Mouse (Mus musculus) MEL (cell line): ENCODE data around the gene Tmem255a. TPM values are rescaled to one million over a fixed set of nuclear protein-coding genes. Genes with fewer than 3 reads are reported as not detected.
"Not testable (repeated sequence)": the region's sequence is repeated elsewhere in the genome, so short reads cannot be mapped to it uniquely, and the experiment has no call there.

Source experiments
- DNase-seq: peaks from one replicate; pipeline ENCODE4 v3.0.0; 2011; ENCODE audit warnings: low read depth, low spot score
- H3K27ac ChIP-seq: 2 replicates; pipeline ENCODE4 v1.5.1; 2012; ENCODE audit warnings: low read depth, mild to moderate bottlenecking, control low read depth, low read length, moderate library complexity; ENCODE audit not compliant: control insufficient read depth
- H3K27me3 ChIP-seq, 2 experiments: fragments of 150-350 bp in 1 of 2; sonication (generic) in 1 of 2; 2 replicates each; pipeline ENCODE4 v1.6.1; 2012; ENCODE audit warnings: low read length in 2 of 2, mild to moderate bottlenecking in 2 of 2, improper control_type of control experiment in 1 of 2, moderate library complexity in 1 of 2; ENCODE audit not compliant: insufficient read depth in 2 of 2, control insufficient read depth in 1 of 2
- H3K36me3 ChIP-seq, 2 experiments: 2 replicates each; pipeline ENCODE4 v1.6.1; 2012 to 2014; ENCODE audit warnings: low read length in 2 of 2, improper control_type of control experiment in 1 of 2, inconsistent platforms in 1 of 2, mild to moderate bottlenecking in 1 of 2; ENCODE audit not compliant: insufficient read depth in 2 of 2, control insufficient read depth in 1 of 2
- H3K4me1 ChIP-seq, 2 experiments: fragments of 150-350 bp in 1 of 2; sonication (generic) in 1 of 2; 2 replicates each; pipeline ENCODE4 v1.6.1; 2012; ENCODE audit warnings: low read length in 2 of 2, improper control_type of control experiment in 1 of 2, mild to moderate bottlenecking in 1 of 2; ENCODE audit not compliant: insufficient read depth in 2 of 2, control insufficient read depth in 1 of 2
- H3K4me3 ChIP-seq, 2 experiments: fragments of 150-350 bp in 1 of 2; sonication (generic) in 1 of 2; 2 replicates each; pipeline ENCODE4 v1.5.1; 2012; ENCODE audit warnings: low read depth in 2 of 2, low read length in 2 of 2, mild to moderate bottlenecking in 2 of 2, moderate library complexity in 2 of 2, control low read depth in 1 of 2, improper control_type of control experiment in 1 of 2; ENCODE audit not compliant: control insufficient read depth in 1 of 2, insufficient read depth in 1 of 2
- H3K79me2 ChIP-seq: 2 replicates; pipeline ENCODE4 v1.6.1; 2012; ENCODE audit warnings: mild to moderate bottlenecking, low read length, moderate library complexity; ENCODE audit not compliant: control insufficient read depth, poor library complexity, insufficient read depth
- H3K9ac ChIP-seq: 2 replicates; pipeline ENCODE4 v1.6.1; 2012; ENCODE audit warnings: low read depth, mild to moderate bottlenecking, control low read depth, low read length, moderate library complexity; ENCODE audit not compliant: control insufficient read depth, poor library complexity, severe bottlenecking
- H3K9me3 ChIP-seq: fragments of 150-350 bp; sonication (generic); replicated peaks from 2 replicates; pipeline ENCODE4 v1.6.1; 2012; ENCODE audit warnings: mild to moderate bottlenecking, low read length, improper control_type of control experiment, moderate library complexity; ENCODE audit not compliant: insufficient read depth
- CHD1 ChIP-seq: IDR thresholded peaks from 2 replicates; pipeline ENCODE4 v1.6.1; 2012; ENCODE audit warnings: low read depth, mild to moderate bottlenecking, inconsistent platforms, low read length, improper control_type of control experiment
- CHD2 ChIP-seq: IDR thresholded peaks from 2 replicates; pipeline ENCODE4 v1.6.1; 2011; ENCODE audit warnings: low read length, improper control_type of control experiment
- CTCF ChIP-seq, 3 experiments: IDR thresholded peaks in 2 of 3; conservative IDR thresholded peaks in 1 of 3; 2 replicates each; pipeline ENCODE4 v1.5.1; 2011 to 2012; ENCODE audit warnings: low read length in 3 of 3, low read depth in 2 of 3, mild to moderate bottlenecking in 2 of 3, improper control_type of control experiment in 1 of 3, inconsistent platforms in 1 of 3, mixed read lengths in 1 of 3, moderate library complexity in 1 of 3; ENCODE audit not compliant: control insufficient read depth in 1 of 3, insufficient read depth in 1 of 3, poor library complexity in 1 of 3, severe bottlenecking in 1 of 3
- ELF1 ChIP-seq: IDR thresholded peaks from 2 replicates; pipeline ENCODE4 v1.6.1; 2014; ENCODE audit warnings: low read depth, mild to moderate bottlenecking, inconsistent platforms, low read length, improper control_type of control experiment, moderate library complexity
- ETS1 ChIP-seq: IDR thresholded peaks from 2 replicates; pipeline ENCODE4 v1.6.1; 2012; ENCODE audit warnings: low read depth, mild to moderate bottlenecking, inconsistent platforms, low read length, improper control_type of control experiment, moderate library complexity
- GABPA ChIP-seq: IDR thresholded peaks from 2 replicates; pipeline ENCODE4 v1.6.1; 2012; ENCODE audit warnings: low read depth, mild to moderate bottlenecking, inconsistent platforms, low read length, improper control_type of control experiment, moderate library complexity
- GATA1 ChIP-seq: IDR thresholded peaks from 2 replicates; pipeline ENCODE4 v1.6.1; 2011; ENCODE audit warnings: low read depth, low read length, improper control_type of control experiment
- HCFC1 ChIP-seq: IDR thresholded peaks from 2 replicates; pipeline ENCODE4 v1.6.1; 2012; ENCODE audit warnings: low read depth, mild to moderate bottlenecking, inconsistent platforms, low read length, improper control_type of control experiment, moderate library complexity
- JUND ChIP-seq: IDR thresholded peaks from 2 replicates; pipeline ENCODE4 v1.6.1; 2011; ENCODE audit warnings: low read depth, mild to moderate bottlenecking, improper control_type of control experiment, low read length
- MAFK ChIP-seq: IDR thresholded peaks from 2 replicates; pipeline ENCODE4 v1.6.1; 2011; ENCODE audit warnings: low read depth, mild to moderate bottlenecking, low read length, improper control_type of control experiment, borderline replicate concordance
- MAZ ChIP-seq: IDR thresholded peaks from 2 replicates; pipeline ENCODE4 v1.6.1; 2012; ENCODE audit warnings: low read depth, mild to moderate bottlenecking, inconsistent platforms, low read length, improper control_type of control experiment
- MEF2A ChIP-seq: IDR thresholded peaks from 2 replicates; pipeline ENCODE4 v1.6.1; 2014; ENCODE audit warnings: low read depth, mild to moderate bottlenecking, inconsistent platforms, low read length, improper control_type of control experiment; ENCODE audit not compliant: poor library complexity, insufficient replicate concordance, severe bottlenecking; ENCODE audit errors: extremely low read depth
- POLR2AphosphoS5 ChIP-seq: IDR thresholded peaks from 2 replicates; pipeline ENCODE4 v1.6.1; 2012; ENCODE audit warnings: low read depth, borderline replicate concordance, mild to moderate bottlenecking, inconsistent platforms, low read length, moderate library complexity, mixed read lengths
- RAD21 ChIP-seq: IDR thresholded peaks from 2 replicates; pipeline ENCODE4 v1.6.1; 2011; ENCODE audit warnings: mild to moderate bottlenecking, low read depth, low read length, improper control_type of control experiment
- RCOR1 ChIP-seq: IDR thresholded peaks from 2 replicates; pipeline ENCODE4 v1.6.1; 2012; ENCODE audit warnings: low read depth, mild to moderate bottlenecking, inconsistent platforms, low read length, improper control_type of control experiment
- SIN3A ChIP-seq: IDR thresholded peaks from 2 replicates; pipeline ENCODE4 v1.6.1; 2012; ENCODE audit warnings: low read length, improper control_type of control experiment, inconsistent platforms
- SMC3 ChIP-seq: IDR thresholded peaks from 2 replicates; pipeline ENCODE4 v1.6.1; 2011; ENCODE audit warnings: low read depth, low read length, improper control_type of control experiment
- TAL1 ChIP-seq: IDR thresholded peaks from 2 replicates; pipeline ENCODE4 v1.6.1; 2012; ENCODE audit warnings: mild to moderate bottlenecking, inconsistent platforms, low read length, moderate library complexity, mixed read lengths
- TBP ChIP-seq: IDR thresholded peaks from 2 replicates; pipeline ENCODE4 v1.8.0; 2011; ENCODE audit warnings: low read depth, low read length, improper control_type of control experiment
- TCF12 ChIP-seq: IDR thresholded peaks from 2 replicates; pipeline ENCODE4 v1.6.1; 2014; ENCODE audit warnings: low read depth, mild to moderate bottlenecking, inconsistent platforms, low read length, improper control_type of control experiment, moderate library complexity
- USF1 ChIP-seq: IDR thresholded peaks from 2 replicates; pipeline ENCODE4 v1.6.1; 2014; ENCODE audit warnings: low read depth, mild to moderate bottlenecking, inconsistent platforms, low read length, improper control_type of control experiment, moderate library complexity
- ZC3H11A ChIP-seq: IDR thresholded peaks from 2 replicates; pipeline ENCODE4 v1.6.1; 2012; ENCODE audit warnings: low read depth, mild to moderate bottlenecking, inconsistent platforms, low read length, improper control_type of control experiment
- ZMIZ1 ChIP-seq: IDR thresholded peaks from 2 replicates; pipeline ENCODE4 v1.6.1; 2012; ENCODE audit warnings: low read depth, mild to moderate bottlenecking, inconsistent platforms, low read length, improper control_type of control experiment, moderate library complexity
- polyA plus RNA-seq, 2 experiments: library from polyadenylated mRNA; stranded (reverse) in 1 of 2; unstranded in 1 of 2; fragments of >175 nt in 1 of 2; fragments of >200 nt in 1 of 2; gene quantifications; 2 replicates each; pipeline versions ENCODE4 v1.2.1 to v1.2.4; 2012; ENCODE audit warnings: low replicate concordance in 2 of 2, low read depth in 1 of 2; ENCODE audit not compliant: insufficient read length in 2 of 2, insufficient read depth in 1 of 2, missing spikeins in 1 of 2
- total RNA-seq: library from RNA; depleted of rRNA; stranded (reverse); fragments of 300-350 nt; gene quantifications from 2 replicates; pipeline ENCODE4 v1.2.3, GENCODE M21; 2012

Tmem255a gene
- total and polyA plus RNA-seq, 3 experiments = 0.15 TPM; not detected in 2

- Histone ChIP-seq H3K4me3 (no peak overlapping the region), H3K79me2 (no peaks in the 10 kb centered on the region), H3K27me3 (no peaks in the 10 kb centered on the region), H3K36me3 (no peaks in the 10 kb centered on the region), H3K9ac (no peak overlapping the region)
- no peak for DNase-seq
- TF ChIP-seq CHD2 (no peak), MAFK (no peak), ELF1 (no peak), JUND (no peak), USF1 (no peak), MEF2A (no peak), TBP (no peak), ETS1 (no peak), SIN3A (no peak), CTCF (IDR thresholded peaks at IDR 0.05 in 2 of 3, conservative IDR thresholded peaks at IDR 0.05 in 1 of 3; ENCODE audit: control insufficient read depth in 1 of 3, insufficient read depth in 1 of 3, low read depth in 2 of 3, low read length in 3 of 3, poor library complexity in 1 of 3, severe bottlenecking in 1 of 3) (no peak), RCOR1 (no peak), HCFC1 (no peak), MAZ (no peak), TAL1 (no peak), ZMIZ1 (no peak), POLR2AphosphoS5 (no peak), TCF12 (no peak), GABPA (no peak), GATA1 (no peak), CHD1 (no peak)
- TF ChIP-seq, all 39 proteins: peak for 0
- Histone ChIP-seq H3K27ac (no peak overlapping the region), H3K4me1 (no peaks in the 10 kb centered on the region; a peak in 1 of 4 replicates), H3K9me3 (no peaks in the 10 kb centered on the region; the same call in 1 of the 2 replicates)
Measured at GRCm38 (mm10) chrX:38180656-38181607, 71.3 kb downstream of the Tmem255a start.

- H3K27me3 ChIP-seq, H3K9ac ChIP-seq, H3K27ac ChIP-seq, H3K4me1 ChIP-seq, H3K4me3 ChIP-seq, H3K79me2 ChIP-seq, H3K36me3 ChIP-seq, H3K9me3 ChIP-seq: not testable (repeated sequence)
- peak; percentile 16 for TF ChIP-seq RAD21
- TF ChIP-seq SMC3 = peak; percentile 12; the same call in 1 of the 2 replicates
- peak in 2 of 3 experiments; percentile 25 to 37; a peak in 3 of 6 replicates for TF ChIP-seq CTCF (IDR thresholded peaks at IDR 0.05 in 2 of 3, conservative IDR thresholded peaks at IDR 0.05 in 1 of 3; ENCODE audit: control insufficient read depth in 1 of 3, insufficient read depth in 1 of 3, low read depth in 2 of 3, low read length in 3 of 3, poor library complexity in 1 of 3, severe bottlenecking in 1 of 3)
- TF ChIP-seq ZC3H11A = 0 out of 2 replicates have a peak, but pooled peaks have one; percentile 12
- peak; percentile 28 for DNase-seq
Measured at GRCm38 (mm10) chrX:38179891-38180310, 72.3 kb downstream of the Tmem255a start.
